In the genomic region with DNA sequence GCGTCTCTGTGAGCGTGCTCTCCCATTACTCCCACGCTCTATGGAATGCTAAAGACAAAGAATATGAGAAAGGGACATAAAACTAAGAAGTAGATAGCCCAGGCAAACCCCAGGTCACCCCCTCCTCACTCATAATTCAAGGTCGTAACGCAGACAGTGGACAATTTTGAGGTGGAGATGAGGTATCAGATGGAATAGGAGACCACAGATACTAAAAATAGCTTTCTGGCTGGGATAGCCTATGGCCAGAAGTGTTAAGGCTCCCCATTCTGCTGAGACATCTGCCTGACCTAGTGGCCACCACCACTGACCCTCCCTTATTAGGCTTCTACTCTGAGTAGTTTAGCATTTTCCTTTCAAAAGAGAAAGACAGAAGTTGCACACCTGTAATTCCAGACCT, we compare ENCODE assay signal across 28 mouse cellular contexts.
"Had no signal": no experiment of that assay in that cellular context is flagged by ENCODE, and none has a peak within 500 bp of the region (broad histone marks: within the 10 kb centered on the region; RNA-seq: fewer than 3 reads in every experiment).

No protein-coding gene starts in this region.

- H3K4me3 ChIP-seq: embryonic facial prominence, embryonic 10.5 days; embryonic facial prominence, embryonic 12.5 days; embryonic facial prominence, embryonic 13.5 days; embryonic facial prominence, embryonic 15.5 days; erythroblast, embryonic 14.5 days; forebrain, embryonic 10.5 days; forebrain, embryonic 12.5 days; forebrain, embryonic 13.5 days; forebrain, embryonic 15.5 days; gastrocnemius, adult 2 months; heart, adult 2 months had no signal

- H3K9ac ChIP-seq: embryonic facial prominence, embryonic 12.5 days; embryonic facial prominence, embryonic 13.5 days; embryonic facial prominence, embryonic 15.5 days; forebrain, embryonic 12.5 days; forebrain, embryonic 13.5 days; forebrain, embryonic 15.5 days; forebrain, postnatal 0 days had no signal

- DNase-seq: cerebellum, adult 2 months; cerebellum, adult 8-10 months; cerebellum, adult 9-10 months; cerebellum, adult 9-11 months; cerebellum, postnatal 10 days; cerebellum, postnatal 14 days; cerebellum, postnatal 25 days; cerebellum, postnatal 36 days; embryo, embryonic 11 days; forebrain, postnatal 0 days; gastrocnemius, adult 2 months; gastrocnemius, postnatal 10 days; gastrocnemius, postnatal 14 days; gastrocnemius, postnatal 25 days; gastrocnemius, postnatal 36 days; heart, adult 18-20 months; heart, adult 2 months had no signal

- H3K27ac ChIP-seq: embryonic facial prominence, embryonic 10.5 days; embryonic facial prominence, embryonic 12.5 days; embryonic facial prominence, embryonic 13.5 days; embryonic facial prominence, embryonic 15.5 days; forebrain, embryonic 10.5 days; forebrain, embryonic 12.5 days; forebrain, embryonic 13.5 days; forebrain, embryonic 15.5 days; gastrocnemius, adult 2 months; heart, adult 2 months had no signal

- H3K4me1 ChIP-seq: embryonic facial prominence, embryonic 12.5 days; embryonic facial prominence, embryonic 15.5 days had no signal

- ATAC-seq: forebrain, embryonic 13.5 days; forebrain, embryonic 14.5 days; forebrain, embryonic 15.5 days; forebrain, embryonic 16.5 days; forebrain, postnatal 0 days had no signal

- H3K36me3 ChIP-seq: embryonic facial prominence, embryonic 10.5 days; embryonic facial prominence, embryonic 12.5 days; embryonic facial prominence, embryonic 13.5 days; embryonic facial prominence, embryonic 15.5 days; forebrain, embryonic 12.5 days; forebrain, embryonic 15.5 days had no signal

- H3K4me2 ChIP-seq: embryonic facial prominence, embryonic 12.5 days; embryonic facial prominence, embryonic 13.5 days; embryonic facial prominence, embryonic 15.5 days; forebrain, embryonic 12.5 days; forebrain, embryonic 13.5 days; forebrain, embryonic 15.5 days had no signal

- H3K9me3 ChIP-seq: embryonic facial prominence, embryonic 10.5 days; embryonic facial prominence, embryonic 12.5 days; embryonic facial prominence, embryonic 13.5 days; embryonic facial prominence, embryonic 15.5 days; forebrain, embryonic 10.5 days; forebrain, embryonic 12.5 days; forebrain, embryonic 13.5 days; forebrain, embryonic 15.5 days had no signal
